Mouse (Mus musculus): ENCODE measurements at regions not wholly inside any gene's neighbourhood (a gene's known extent, or its start where the extent isn't known, plus 50 kb on each side); places are given as distances from the start of the nearest gene placed in this dataset.
A peak's percentile ranks its signal among the peaks of the same experiment; 100 is the strongest.

GRCm38 (mm10) chr13:107944831-107945230, 99.4 kb upstream of the Smim15 start:
- Histone ChIP-seq H3K4me3 (replicated peaks) (no peak overlapping the region), H3K4me1 (replicated peaks) (no peaks in the 10 kb centered on the region), H3K9me3 (replicated peaks) (no peaks in the 10 kb centered on the region), H3K36me3 (no peaks in the 10 kb centered on the region), H3K27me3 (no peaks in the 10 kb centered on the region), H3K4me2 (no peak overlapping the region), H3K9ac (no peak overlapping the region), H3K27ac (no peak overlapping the region)
- peak; percentile 51 for ATAC-seq (ENCODE audit: low read depth)
- WGBS (ENCODE audit: insufficient replicate concordance): 41% methylated on average over 10 of the region's 10 CpGs
- no peak for DNase-seq

GRCm38 (mm10) chr13:107942979-107943378, 101.3 kb upstream of the Smim15 start:
- Histone ChIP-seq H3K36me3 (no peaks in the 10 kb centered on the region), H3K4me2 (no peak overlapping the region), H3K4me3 (replicated peaks) (no peak overlapping the region), H3K4me1 (replicated peaks) (no peaks in the 10 kb centered on the region), H3K27ac (no peak overlapping the region), H3K9me3 (replicated peaks) (no peaks in the 10 kb centered on the region), H3K9ac (no peak overlapping the region), H3K27me3 (no peaks in the 10 kb centered on the region)
- ATAC-seq (ENCODE audit: low read depth) (no peak), DNase-seq (no peak)
- WGBS (ENCODE audit: insufficient replicate concordance): 76% methylated on average over 4 of the region's 4 CpGs

GRCm38 (mm10) chr13:107942297-107942962, 101.8 kb upstream of the Smim15 start:
- Histone ChIP-seq H3K4me1 (replicated peaks) (no peaks in the 10 kb centered on the region), H3K9me3 (replicated peaks) (no peaks in the 10 kb centered on the region), H3K9ac (no peak overlapping the region), H3K27me3 (no peaks in the 10 kb centered on the region), H3K36me3 (no peaks in the 10 kb centered on the region), H3K4me2 (no peak overlapping the region), H3K27ac (no peak overlapping the region), H3K4me3 (replicated peaks) (no peak overlapping the region)
- WGBS (ENCODE audit: insufficient replicate concordance): 68% methylated on average over 11 of the region's 11 CpGs
- ATAC-seq (ENCODE audit: low read depth) (no peak), DNase-seq (no peak)

GRCm38 (mm10) chr13:107939916-107940646, 104.2 kb upstream of the Smim15 start:
- no peak for DNase-seq

GRCm38 (mm10) chr13:107935611-107936010, 108.6 kb upstream of the Smim15 start:
- ATAC-seq (ENCODE audit: low read depth) (no peak), DNase-seq (no peak)
- Histone ChIP-seq H3K9ac (no peak overlapping the region), H3K27ac (no peak overlapping the region), H3K4me2 (no peak overlapping the region), H3K36me3 (no peaks in the 10 kb centered on the region), H3K27me3 (no peaks in the 10 kb centered on the region), H3K4me3 (replicated peaks) (no peak overlapping the region), H3K9me3 (replicated peaks) (no peaks in the 10 kb centered on the region), H3K4me1 (replicated peaks) (0 out of 2 replicates have a peak, but pooled peaks cover 11% of the 10 kb centered on the region)
- WGBS (ENCODE audit: insufficient replicate concordance): 84% methylated on average over 12 of the region's 12 CpGs

More at GRCm38 (mm10) chr13:107939916-107940646, 104.2 kb upstream of the Smim15 start:
- H3K4me1 ChIP-seq (replicated peaks): no peaks in the 10 kb centered on the region
- H3K4me2 ChIP-seq: no peak overlapping the region
- H3K27me3 ChIP-seq: no peaks in the 10 kb centered on the region
- H3K36me3 ChIP-seq: no peaks in the 10 kb centered on the region
- no peak overlapping the region for H3K27ac ChIP-seq
- 57% methylated on average over 15 of the region's 15 CpGs for WGBS (ENCODE audit: insufficient replicate concordance)
- H3K9ac ChIP-seq: no peak overlapping the region
- no peak for ATAC-seq (ENCODE audit: low read depth)
- H3K9me3 ChIP-seq (replicated peaks): no peaks in the 10 kb centered on the region
- H3K4me3 ChIP-seq (replicated peaks): no peak overlapping the region

GRCm38 (mm10) chr13:107934691-107935090, 109.6 kb upstream of the Smim15 start:
- no peaks in the 10 kb centered on the region for H3K36me3 ChIP-seq
- no peak overlapping the region for H3K9ac ChIP-seq
- 0 out of 2 replicates have a peak overlapping the region, but pooled peaks have one; percentile 15 for H3K4me3 ChIP-seq (replicated peaks)
- H3K4me2 ChIP-seq: peak overlapping the region; percentile 34
- H3K27ac ChIP-seq: no peak overlapping the region
- H3K27me3 ChIP-seq: no peaks in the 10 kb centered on the region
- no peaks in the 10 kb centered on the region for H3K9me3 ChIP-seq (replicated peaks)
- 26% methylated on average over 11 of the region's 11 CpGs for WGBS (ENCODE audit: insufficient replicate concordance)
- DNase-seq (no peak), ATAC-seq (ENCODE audit: low read depth) (no peak)
- H3K4me1 ChIP-seq (replicated peaks): 0 out of 2 replicates have a peak, but pooled peaks cover 11% of the 10 kb centered on the region

- peak overlapping the region; percentile 34 for H3K4me2 ChIP-seq
- no peaks in the 10 kb centered on the region for H3K27me3 ChIP-seq
- H3K9ac ChIP-seq: no peak overlapping the region
- no peaks in the 10 kb centered on the region for H3K36me3 ChIP-seq
- H3K27ac ChIP-seq: no peak overlapping the region
- no peak for ATAC-seq (ENCODE audit: low read depth)
- no peaks in the 10 kb centered on the region for H3K9me3 ChIP-seq (replicated peaks)
- WGBS (ENCODE audit: insufficient replicate concordance): 24% methylated on average over 17 of the region's 17 CpGs
- 0 out of 2 replicates have a peak overlapping the region, but pooled peaks have one; percentile 15 for H3K4me3 ChIP-seq (replicated peaks)
- 0 out of 2 replicates have a peak, but pooled peaks cover 11% of the 10 kb centered on the region for H3K4me1 ChIP-seq (replicated peaks)
- DNase-seq: no peak
Observed at GRCm38 (mm10) chr13:107933598-107934571, 110.4 kb upstream of the Smim15 start.

GRCm38 (mm10) chr13:107932423-107933032, 111.7 kb upstream of the Smim15 start:
- no peak overlapping the region for H3K4me2 ChIP-seq
- no peak overlapping the region for H3K4me3 ChIP-seq (replicated peaks)
- no peak overlapping the region for H3K27ac ChIP-seq
- no peak overlapping the region for H3K9ac ChIP-seq
- ATAC-seq (ENCODE audit: low read depth) (no peak), DNase-seq (no peak)
- WGBS (ENCODE audit: insufficient replicate concordance): 72% methylated on average over 12 of the region's 12 CpGs
- H3K9me3 ChIP-seq (replicated peaks): no peaks in the 10 kb centered on the region
- 0 out of 2 replicates have a peak, but pooled peaks cover 11% of the 10 kb centered on the region for H3K4me1 ChIP-seq (replicated peaks)
- H3K36me3 ChIP-seq: no peaks in the 10 kb centered on the region
- no peaks in the 10 kb centered on the region for H3K27me3 ChIP-seq

- H3K27ac ChIP-seq: no peak overlapping the region
- no peak overlapping the region for H3K9ac ChIP-seq
- 75% methylated on average over 7 of the region's 7 CpGs for WGBS (ENCODE audit: insufficient replicate concordance)
- no peaks in the 10 kb centered on the region for H3K9me3 ChIP-seq (replicated peaks)
- no peak overlapping the region for H3K4me3 ChIP-seq (replicated peaks)
- DNase-seq (no peak), ATAC-seq (ENCODE audit: low read depth) (no peak)
- 0 out of 2 replicates have a peak, but pooled peaks cover 11% of the 10 kb centered on the region for H3K4me1 ChIP-seq (replicated peaks)
- no peak overlapping the region for H3K4me2 ChIP-seq
- H3K36me3 ChIP-seq: no peaks in the 10 kb centered on the region
- no peaks in the 10 kb centered on the region for H3K27me3 ChIP-seq
Observed at GRCm38 (mm10) chr13:107931216-107931615, 113.0 kb upstream of the Smim15 start.

GRCm38 (mm10) chr13:107927499-107928215, 116.6 kb upstream of the Smim15 start:
- Histone ChIP-seq H3K4me2 (no peak overlapping the region), H3K9me3 (replicated peaks) (no peaks in the 10 kb centered on the region), H3K27me3 (no peaks in the 10 kb centered on the region), H3K36me3 (no peaks in the 10 kb centered on the region), H3K9ac (no peak overlapping the region), H3K4me1 (replicated peaks) (no peaks in the 10 kb centered on the region), H3K4me3 (replicated peaks) (no peak overlapping the region), H3K27ac (no peak overlapping the region)
- 57% methylated on average over 10 of the region's 10 CpGs for WGBS (ENCODE audit: insufficient replicate concordance)
- DNase-seq: no peak
- no peak for ATAC-seq (ENCODE audit: low read depth)

Measured in liver, embryonic 13.5 days (tissue).